Mouse (Mus musculus) forebrain, embryonic 15.5 days (tissue): ENCODE measurements around the gene Usp33. TPM values are rescaled to one million over a fixed set of nuclear protein-coding genes. Genes with fewer than 3 reads are reported as not detected.

Experiments used
- ATAC-seq: fragments of 200-750 bp; cut with Nextera tagmentation; replicated peaks from 2 replicates; pipeline ENCODE4 v1.8.0; 2017; ENCODE audit warnings: mild to moderate bottlenecking, moderate TSS enrichment, moderate library complexity
- H3K27ac ChIP-seq: fragments of 300-500 bp; sonication (generic); replicated peaks from 2 replicates; pipeline ENCODE4 v1.5.1; 2015; ENCODE audit warnings: mild to moderate bottlenecking, inconsistent platforms
- H3K27me3 ChIP-seq: fragments of 300-500 bp; sonication (generic); 2 replicates; pipeline ENCODE4 v1.6.1; 2015; ENCODE audit warnings: inconsistent platforms
- H3K36me3 ChIP-seq: fragments of 300-500 bp; sonication (generic); 2 replicates; pipeline ENCODE4 v1.6.1; 2015; ENCODE audit warnings: mild to moderate bottlenecking, inconsistent platforms
- H3K4me1 ChIP-seq: fragments of 300-500 bp; sonication (generic); 2 replicates; pipeline ENCODE4 v1.6.1; 2015; ENCODE audit warnings: inconsistent platforms
- H3K4me2 ChIP-seq: fragments of 300-500 bp; sonication (generic); replicated peaks from 2 replicates; pipeline ENCODE4 v1.6.1; 2015; ENCODE audit warnings: mild to moderate bottlenecking, inconsistent platforms
- H3K4me3 ChIP-seq: fragments of 300-500 bp; sonication (generic); 2 replicates; pipeline ENCODE4 v1.5.1; 2015; ENCODE audit warnings: mild to moderate bottlenecking, inconsistent platforms
- H3K9ac ChIP-seq: fragments of 300-500 bp; sonication (generic); replicated peaks from 2 replicates; pipeline ENCODE4 v1.6.1; 2015; ENCODE audit warnings: mild to moderate bottlenecking, inconsistent platforms
- H3K9me3 ChIP-seq: fragments of 300-500 bp; sonication (generic); 2 replicates; pipeline ENCODE4 v1.6.1; 2016; ENCODE audit warnings: inconsistent platforms
- WGBS: fragments of 180-500 bp; shearing (Covaris S2); methylation state at CpG from one replicate; pipeline ENCODE4 v1.1.7; 2015; ENCODE audit warnings: mixed read lengths; 5-methylcytosine and 5-hydroxymethylcytosine counted together
- polyA plus RNA-seq: library from polyadenylated mRNA; unstranded; fragments of >200 nt; fragmentation: Nextera tagmentation; extraction: Ambion mirVana; gene quantifications from 2 replicates; pipeline ENCODE4 v1.2.1, GENCODE M21; 2015

The Usp33 gene
- polyA plus RNA-seq, 1 experiment from 2014 or later, result 89.1 TPM

DNA sequence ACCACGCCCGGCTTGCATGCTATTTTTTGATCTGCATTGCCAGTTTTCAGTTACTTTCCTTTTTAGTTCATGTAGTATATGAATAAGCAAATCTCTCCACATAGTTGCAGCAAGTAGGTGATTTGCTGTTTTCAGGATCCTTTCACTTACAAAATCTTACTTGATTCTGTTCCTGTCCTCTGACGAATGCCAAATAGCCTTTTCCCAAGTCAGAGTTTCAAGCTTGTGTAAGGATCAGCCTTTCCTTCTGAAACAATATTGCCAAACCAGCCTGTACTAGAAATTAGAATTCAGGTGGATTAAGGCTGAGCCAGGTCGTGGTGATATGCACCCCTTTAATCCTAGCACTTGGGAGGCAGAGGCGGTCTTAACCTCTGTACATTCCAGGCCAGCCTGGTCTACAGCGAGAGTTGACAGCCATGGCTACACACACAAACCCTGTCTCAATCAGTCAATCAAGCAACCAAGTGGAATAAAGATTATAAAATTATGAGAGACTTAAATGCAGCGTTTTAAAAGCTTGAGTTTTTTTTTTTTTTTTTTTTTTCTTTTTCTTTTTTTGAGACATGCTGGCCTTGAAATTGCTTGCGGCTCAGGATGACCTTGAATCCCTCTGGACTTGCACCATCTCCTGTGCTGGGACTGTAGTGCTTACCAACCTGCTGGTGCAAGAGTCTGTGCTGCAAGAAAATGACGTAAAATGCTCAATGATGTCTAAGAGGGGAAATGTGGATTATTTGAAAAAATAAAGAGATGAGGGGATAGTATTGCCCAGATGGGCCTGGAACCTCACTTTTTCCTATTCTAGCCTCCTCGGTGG is 1.9 kb downstream of the Usp33 start:
- 85% methylated on average over 10 of the region's 10 CpGs for WGBS
- Histone ChIP-seq H3K9ac (no peak overlapping the region), H3K4me2 (no peak overlapping the region)

DNA sequence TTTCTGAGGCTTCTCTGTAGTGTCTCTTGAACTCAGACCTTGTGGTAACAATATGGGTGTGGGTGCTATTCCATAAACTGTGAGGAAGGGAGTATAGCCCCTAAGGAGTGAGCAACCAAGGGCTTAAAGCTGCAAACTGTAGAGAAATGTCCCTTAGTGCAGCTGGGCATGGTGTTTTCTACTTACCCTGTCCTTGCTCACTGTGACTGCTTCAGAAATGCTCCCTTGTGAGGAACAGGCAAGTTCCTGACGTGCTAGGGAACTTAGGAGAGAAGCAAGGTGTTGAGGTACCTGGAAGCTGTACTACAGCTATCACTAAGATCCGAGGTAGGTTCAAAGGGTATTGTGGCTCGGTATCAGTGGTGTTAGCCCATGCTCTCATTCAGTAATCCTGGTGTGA is 4.2 kb downstream of the Usp33 start:
- Histone ChIP-seq H3K36me3 (no peaks in the 10 kb centered on the region), H3K4me1 (peaks cover 28% of the 10 kb centered on the region), H3K4me2 (no peak overlapping the region), H3K9ac (no peak overlapping the region), H3K27ac (no peak overlapping the region), H3K4me3 (no peak overlapping the region), H3K27me3 (no peaks in the 10 kb centered on the region), H3K9me3 (no peaks in the 10 kb centered on the region)
- 87% methylated on average over 3 of the region's 3 CpGs for WGBS
- ATAC-seq, result no peak

More for the DNA sequence above, 1.9 kb downstream of the Usp33 start:
- ATAC-seq, result no peak
- no peak overlapping the region for H3K27ac ChIP-seq
- H3K27me3 ChIP-seq, result no peaks in the 10 kb centered on the region
- no peaks in the 10 kb centered on the region for H3K9me3 ChIP-seq
- no peaks in the 10 kb centered on the region for H3K36me3 ChIP-seq
- H3K4me3 ChIP-seq, result no peak overlapping the region
- peaks cover 25% of the 10 kb centered on the region for H3K4me1 ChIP-seq

DNA sequence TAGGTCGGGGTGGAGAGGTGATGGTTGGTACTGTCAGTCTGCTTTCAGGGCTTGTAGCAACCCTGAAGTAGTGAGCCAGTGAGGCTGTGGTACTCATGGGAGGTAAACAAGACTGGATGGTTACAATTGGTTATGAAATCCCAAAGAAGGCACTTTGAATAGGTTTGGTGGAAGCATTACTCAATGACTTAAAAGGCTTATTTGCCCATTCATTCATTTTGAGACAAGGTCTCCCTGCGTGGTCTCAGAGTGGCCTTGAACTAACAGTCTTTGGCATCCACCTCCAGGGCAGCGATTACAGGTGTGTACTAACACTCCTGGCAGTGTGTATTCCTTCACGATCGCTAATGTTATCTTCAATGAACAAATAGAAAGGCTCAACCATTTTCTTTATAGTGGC is 4.7 kb downstream of the Usp33 start:
- no peak overlapping the region for H3K4me3 ChIP-seq
- WGBS, result 89% methylated on average over 5 of the region's 5 CpGs

DNA sequence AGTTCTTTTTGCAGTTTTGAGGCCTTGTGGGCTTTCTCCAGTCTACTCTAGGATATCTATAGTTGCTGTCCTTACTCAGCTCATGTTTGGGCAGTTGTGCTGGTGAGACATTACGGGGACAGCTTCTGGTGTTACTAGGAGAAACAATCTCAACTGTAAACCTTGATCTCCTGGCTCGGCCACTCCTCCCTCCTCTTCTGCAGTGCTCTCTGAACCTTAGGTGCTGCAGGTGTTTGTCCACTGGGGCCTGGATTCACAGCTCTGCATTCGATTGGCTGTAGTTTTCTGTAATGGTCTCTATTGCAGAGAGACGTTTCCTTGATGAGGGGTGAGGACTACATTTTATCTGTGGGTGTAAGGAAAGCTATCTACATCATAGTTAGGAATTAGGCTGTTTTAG is 6.0 kb downstream of the Usp33 start:
- H3K9me3 ChIP-seq, result no peaks in the 10 kb centered on the region
- no peak for ATAC-seq
- H3K4me2 ChIP-seq, result no peak overlapping the region
- no peak overlapping the region for H3K27ac ChIP-seq
- H3K9ac ChIP-seq, result no peak overlapping the region
- peaks cover 23% of the 10 kb centered on the region for H3K4me1 ChIP-seq
- H3K27me3 ChIP-seq, result no peaks in the 10 kb centered on the region
- no peaks in the 10 kb centered on the region for H3K36me3 ChIP-seq
- 90% methylated on average over 4 of the region's 4 CpGs for WGBS
- H3K4me3 ChIP-seq, result no peak overlapping the region

More for the DNA sequence above, 4.7 kb downstream of the Usp33 start:
- no peak overlapping the region for H3K27ac ChIP-seq
- no peaks in the 10 kb centered on the region for H3K27me3 ChIP-seq
- no peaks in the 10 kb centered on the region for H3K36me3 ChIP-seq
- H3K4me1 ChIP-seq, result peaks cover 28% of the 10 kb centered on the region
- H3K4me2 ChIP-seq, result no peak overlapping the region
- H3K9me3 ChIP-seq, result no peaks in the 10 kb centered on the region
- ATAC-seq, result no peak
- H3K9ac ChIP-seq, result no peak overlapping the region

DNA sequence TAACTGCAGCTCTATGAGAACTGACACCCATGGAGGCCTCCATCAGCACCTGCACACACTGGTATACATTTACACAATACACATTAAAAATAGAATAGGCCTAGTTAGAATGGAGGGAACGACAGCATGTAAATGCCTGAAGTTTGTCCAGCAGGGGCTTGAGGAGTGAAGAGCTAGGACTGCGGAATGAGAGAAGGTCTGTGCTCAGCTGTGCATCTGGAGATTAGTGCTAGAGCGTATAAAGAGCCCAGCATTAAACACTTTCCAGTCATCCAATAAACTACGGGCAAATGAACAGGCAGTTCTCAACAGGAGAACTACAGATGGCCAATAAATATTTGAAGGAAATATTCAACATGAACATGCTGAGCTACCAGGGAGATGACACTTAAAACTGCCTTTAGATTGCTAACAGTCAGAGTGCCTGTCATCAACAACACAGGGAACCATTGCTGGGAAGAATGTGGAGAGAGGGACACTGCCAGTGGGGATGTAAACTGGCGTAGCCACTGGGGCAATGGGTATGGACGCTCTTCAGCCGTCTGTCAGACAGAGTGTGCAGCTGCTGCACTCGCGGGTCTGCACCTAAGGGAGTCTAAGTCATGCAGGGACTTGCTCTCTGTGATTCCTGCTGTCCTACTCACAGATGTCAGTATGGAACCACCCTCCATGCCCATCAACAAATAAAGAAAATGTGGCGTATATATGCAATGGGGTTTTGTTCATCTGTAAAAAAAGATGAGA is 7.3 kb downstream of the Usp33 start:
- Histone ChIP-seq H3K27ac (no peak overlapping the region), H3K36me3 (peaks cover 3% of the 10 kb centered on the region; the same call in 1 of the 2 replicates), H3K27me3 (no peaks in the 10 kb centered on the region), H3K9me3 (no peaks in the 10 kb centered on the region), H3K9ac (no peak overlapping the region), H3K4me3 (no peak overlapping the region), H3K4me1 (peaks cover 11% of the 10 kb centered on the region), H3K4me2 (no peak overlapping the region)
- 82% methylated on average over 10 of the region's 10 CpGs for WGBS
- ATAC-seq, result no peak

DNA sequence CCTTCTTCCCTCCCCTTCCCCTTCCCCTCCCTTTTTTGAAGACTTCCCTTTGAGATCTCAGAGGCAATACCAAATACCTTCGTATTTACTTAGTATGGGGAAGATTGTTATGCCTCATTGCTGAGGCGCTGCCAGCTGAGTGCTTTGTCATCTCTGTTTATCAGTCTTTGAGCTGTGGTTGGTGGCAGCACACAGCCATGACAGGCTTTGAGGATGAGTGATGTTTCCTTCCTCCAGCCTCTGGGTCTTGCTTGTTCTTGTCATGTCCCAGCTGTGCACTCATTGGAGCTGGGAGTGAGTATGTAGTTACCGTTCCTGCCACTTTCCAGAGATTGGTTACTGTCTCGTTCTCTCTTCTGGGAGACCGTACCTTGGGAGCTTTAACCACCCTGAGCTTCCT is 9.1 kb downstream of the Usp33 start:
- no peak overlapping the region for H3K27ac ChIP-seq
- H3K9me3 ChIP-seq, result no peaks in the 10 kb centered on the region
- WGBS, result 79% methylated on average over 5 of the region's 5 CpGs
- peaks cover 12% of the 10 kb centered on the region for H3K36me3 ChIP-seq
- H3K4me1 ChIP-seq, result peaks cover 3% of the 10 kb centered on the region; the same call in 1 of the 2 replicates
- H3K4me2 ChIP-seq, result no peak overlapping the region
- no peak for ATAC-seq
- no peak overlapping the region for H3K9ac ChIP-seq
- H3K27me3 ChIP-seq, result no peaks in the 10 kb centered on the region
- no peak overlapping the region for H3K4me3 ChIP-seq

DNA sequence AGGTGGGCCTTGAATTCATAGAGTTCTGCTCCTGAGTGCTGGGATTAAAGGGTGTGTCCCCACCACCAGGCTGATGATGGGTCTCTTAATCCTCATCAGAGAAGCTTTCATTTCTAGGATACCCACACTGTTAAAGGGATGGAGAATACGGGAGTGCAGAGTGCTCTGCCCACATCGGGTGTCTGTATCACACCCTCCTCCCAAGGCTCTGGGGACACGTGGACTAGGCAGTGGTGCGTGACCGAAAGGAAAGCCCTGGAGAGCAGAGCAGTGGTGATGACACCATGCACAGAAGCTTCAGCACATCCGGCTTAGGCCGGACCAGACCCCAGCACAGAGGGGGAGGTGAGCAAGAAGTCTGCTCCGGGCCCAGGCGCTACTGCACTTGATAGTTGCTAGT is 10.5 kb downstream of the Usp33 start:
- Histone ChIP-seq H3K27ac (no peak overlapping the region), H3K4me2 (no peak overlapping the region), H3K27me3 (no peaks in the 10 kb centered on the region), H3K4me1 (peaks cover 3% of the 10 kb centered on the region; the same call in 1 of the 2 replicates), H3K9me3 (no peaks in the 10 kb centered on the region), H3K36me3 (peaks cover 24% of the 10 kb centered on the region), H3K9ac (no peak overlapping the region), H3K4me3 (no peak overlapping the region)
- 86% methylated on average over 9 of the region's 9 CpGs for WGBS
- no peak for ATAC-seq

DNA sequence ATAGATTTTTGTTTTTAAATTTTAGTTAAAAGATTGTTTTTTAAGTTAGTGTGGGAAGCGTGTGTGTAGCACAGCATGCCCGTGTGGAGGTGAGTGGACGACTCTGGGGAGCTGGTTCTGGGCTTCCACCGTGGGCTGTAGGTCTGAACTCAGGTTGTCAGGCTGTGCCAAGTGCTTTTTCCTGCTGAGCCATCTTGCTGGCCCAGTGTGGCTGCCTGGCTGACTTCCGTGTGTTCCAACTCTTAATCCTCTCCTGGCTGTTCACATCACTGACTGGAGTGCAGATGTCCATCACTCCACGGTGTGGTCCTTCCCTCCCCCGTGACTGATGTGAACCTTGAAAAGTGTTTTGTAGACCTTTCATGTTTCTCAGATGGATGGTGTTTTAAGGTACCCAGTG is 12.9 kb downstream of the Usp33 start:
- Histone ChIP-seq H3K4me2 (no peak overlapping the region), H3K27me3 (no peaks in the 10 kb centered on the region), H3K9ac (no peak overlapping the region), H3K36me3 (peaks cover 46% of the 10 kb centered on the region), H3K4me3 (no peak overlapping the region), H3K4me1 (no peaks in the 10 kb centered on the region), H3K27ac (no peak overlapping the region), H3K9me3 (no peaks in the 10 kb centered on the region)
- WGBS, result 83% methylated on average over 7 of the region's 7 CpGs
- no peak for ATAC-seq

DNA sequence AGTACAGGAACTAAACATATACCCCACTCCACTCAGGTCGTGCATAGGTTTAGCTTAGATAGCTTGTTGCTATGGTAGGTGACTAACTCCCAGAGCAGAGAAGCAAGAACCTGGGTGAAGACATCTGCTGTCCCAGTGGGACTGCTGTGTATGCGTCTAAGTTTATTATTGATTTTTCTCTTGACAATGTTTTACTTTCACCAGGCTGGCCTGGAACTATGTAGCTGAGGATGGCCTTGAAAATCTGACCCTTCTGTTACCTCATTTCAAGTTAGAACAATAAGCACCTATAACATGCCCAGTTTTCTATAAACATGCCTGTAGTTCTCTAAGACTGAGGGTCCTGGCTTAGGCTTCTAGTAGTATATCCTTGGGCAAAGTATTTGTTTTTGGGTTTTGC is 17.9 kb downstream of the Usp33 start:
- no peak for ATAC-seq
- Histone ChIP-seq H3K9ac (no peak overlapping the region), H3K4me2 (no peak overlapping the region), H3K27ac (no peak overlapping the region), H3K27me3 (no peaks in the 10 kb centered on the region), H3K9me3 (no peaks in the 10 kb centered on the region), H3K4me3 (no peak overlapping the region), H3K4me1 (no peaks in the 10 kb centered on the region), H3K36me3 (peaks cover 88% of the 10 kb centered on the region)
- 92% methylated on average over 2 of the region's 2 CpGs for WGBS

DNA sequence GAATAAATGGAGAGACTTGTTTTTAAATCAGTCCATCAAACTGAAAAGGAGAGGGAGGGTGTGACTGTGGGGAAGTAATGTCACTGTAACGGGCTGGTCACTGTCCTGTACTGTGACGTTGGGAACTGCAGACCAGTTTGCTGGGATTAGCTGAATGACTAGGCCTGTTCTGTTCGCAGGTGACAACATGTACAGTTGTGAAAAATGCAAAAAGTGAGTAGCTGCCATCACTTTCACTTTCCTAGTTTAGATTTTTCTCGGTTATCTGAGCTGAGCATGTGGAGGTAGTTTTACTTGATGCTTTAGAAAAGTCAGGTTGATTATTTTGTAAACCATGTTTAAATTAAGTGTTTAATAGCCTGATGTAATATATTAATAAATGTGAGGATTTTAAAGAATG is 29.8 kb downstream of the Usp33 start:
- Histone ChIP-seq H3K9me3 (no peaks in the 10 kb centered on the region), H3K4me3 (no peak overlapping the region), H3K9ac (no peak overlapping the region), H3K4me2 (no peak overlapping the region), H3K4me1 (no peaks in the 10 kb centered on the region), H3K36me3 (peaks cover 81% of the 10 kb centered on the region), H3K27ac (no peak overlapping the region), H3K27me3 (no peaks in the 10 kb centered on the region)
- no peak for ATAC-seq
- 91% methylated on average over 4 of the region's 4 CpGs for WGBS

DNA sequence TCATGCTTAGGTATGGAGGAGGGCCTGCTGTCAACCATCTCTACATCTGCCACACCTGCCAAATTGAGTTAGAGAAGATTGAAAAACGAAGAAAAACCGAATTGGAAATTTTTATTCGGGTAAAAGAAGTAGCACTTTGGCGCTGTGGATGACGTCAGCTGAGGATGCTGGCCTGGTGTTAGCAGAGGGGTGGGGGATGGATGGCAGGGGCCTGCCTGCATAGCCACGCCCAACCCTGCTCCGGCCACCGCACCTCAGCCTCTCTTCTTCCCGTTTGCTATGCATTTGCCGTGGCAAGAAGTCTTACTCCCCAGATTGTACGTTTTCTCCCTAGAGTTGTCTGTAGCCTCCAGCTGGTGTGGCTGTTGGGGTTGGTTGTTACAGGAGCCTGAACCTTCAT is 37.8 kb downstream of the Usp33 start:
- no peak overlapping the region for H3K4me3 ChIP-seq
- ATAC-seq, result no peak
- H3K9me3 ChIP-seq, result no peaks in the 10 kb centered on the region
- no peaks in the 10 kb centered on the region for H3K4me1 ChIP-seq
- H3K9ac ChIP-seq, result no peak overlapping the region
- H3K36me3 ChIP-seq, result peaks cover 69% of the 10 kb centered on the region
- H3K27me3 ChIP-seq, result no peaks in the 10 kb centered on the region
- H3K4me2 ChIP-seq, result no peak overlapping the region
- 75% methylated on average over 11 of the region's 11 CpGs for WGBS
- H3K27ac ChIP-seq, result no peak overlapping the region

DNA sequence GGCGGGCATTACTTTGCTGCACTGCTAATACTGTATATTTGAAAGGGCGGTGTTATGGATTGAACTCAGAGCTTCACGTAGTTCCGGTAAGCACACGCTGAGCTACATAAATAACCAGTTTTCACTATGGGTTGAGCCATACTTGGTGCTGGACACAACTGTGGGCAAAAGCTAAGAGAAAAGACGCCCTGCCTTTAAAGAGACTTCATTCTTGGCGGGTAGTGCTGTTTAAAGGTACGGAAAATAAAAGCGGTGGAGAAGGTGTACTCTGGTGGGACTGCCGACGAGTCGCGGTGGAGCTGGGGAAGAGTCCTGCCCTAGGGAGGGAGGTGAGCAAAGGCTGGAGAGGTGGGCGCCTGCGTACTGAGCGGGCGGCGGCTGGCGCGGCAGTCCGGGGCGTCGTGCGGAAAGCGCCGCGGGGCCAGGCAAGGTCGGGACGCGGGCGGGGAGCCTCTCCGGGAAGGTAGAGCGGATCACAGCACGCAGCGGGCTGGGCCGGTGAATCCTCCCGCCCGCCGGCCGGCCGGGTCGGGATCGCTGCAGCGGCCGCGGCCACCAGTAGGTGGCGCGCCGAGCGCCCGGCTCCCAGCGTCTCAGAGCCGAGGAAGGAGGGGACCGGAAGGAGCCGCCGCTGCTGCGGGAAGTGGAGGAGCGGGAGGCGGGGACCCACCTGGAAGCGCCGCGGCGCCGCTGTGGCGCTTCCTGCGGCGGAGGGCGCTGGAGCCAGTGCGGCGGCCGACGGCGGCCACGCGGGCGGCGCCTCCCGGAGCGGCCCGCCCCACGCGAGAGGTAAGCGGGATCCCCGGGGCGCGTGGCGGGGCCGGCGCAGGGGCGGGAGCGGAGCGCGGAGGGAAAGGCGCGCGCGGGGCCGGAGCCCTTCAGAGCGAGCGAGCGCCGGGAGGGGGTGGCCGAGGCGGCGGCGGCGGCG is 49.3 kb downstream of the Usp33 start, which contains the start of gene Zzz3:
Zzz3 (plus strand) TSS at position 124 of the 928 bp plus-strand sequence.
- H3K4me3 ChIP-seq, result peak within 1 kb of the TSS; percentile 94
- ATAC-seq, result peak; percentile 94
- under 1% methylated on average over 94 of the region's 108 CpGs for WGBS
- peaks cover 24% of the 10 kb centered on the region for H3K4me1 ChIP-seq
- H3K36me3 ChIP-seq, result peaks cover 14% of the 10 kb centered on the region
- H3K4me2 ChIP-seq, result peak within 1 kb of the TSS; percentile 66
- H3K27me3 ChIP-seq, result no peaks in the 10 kb centered on the region
- peak within 1 kb of the TSS; percentile 89 for H3K9ac ChIP-seq
- H3K9me3 ChIP-seq, result no peaks in the 10 kb centered on the region
- H3K27ac ChIP-seq, result peak within 1 kb of the TSS; percentile 100
